Mouse (Mus musculus): ENCODE results near the gene Hdac2. TPM values are rescaled to one million over a fixed set of nuclear protein-coding genes. Genes with fewer than 3 reads are reported as not detected.

Hdac2 gene
- polyA plus RNA-seq (2012; rRNA removed): 19.3 and 19.5 TPM in 2 replicates

DNA sequence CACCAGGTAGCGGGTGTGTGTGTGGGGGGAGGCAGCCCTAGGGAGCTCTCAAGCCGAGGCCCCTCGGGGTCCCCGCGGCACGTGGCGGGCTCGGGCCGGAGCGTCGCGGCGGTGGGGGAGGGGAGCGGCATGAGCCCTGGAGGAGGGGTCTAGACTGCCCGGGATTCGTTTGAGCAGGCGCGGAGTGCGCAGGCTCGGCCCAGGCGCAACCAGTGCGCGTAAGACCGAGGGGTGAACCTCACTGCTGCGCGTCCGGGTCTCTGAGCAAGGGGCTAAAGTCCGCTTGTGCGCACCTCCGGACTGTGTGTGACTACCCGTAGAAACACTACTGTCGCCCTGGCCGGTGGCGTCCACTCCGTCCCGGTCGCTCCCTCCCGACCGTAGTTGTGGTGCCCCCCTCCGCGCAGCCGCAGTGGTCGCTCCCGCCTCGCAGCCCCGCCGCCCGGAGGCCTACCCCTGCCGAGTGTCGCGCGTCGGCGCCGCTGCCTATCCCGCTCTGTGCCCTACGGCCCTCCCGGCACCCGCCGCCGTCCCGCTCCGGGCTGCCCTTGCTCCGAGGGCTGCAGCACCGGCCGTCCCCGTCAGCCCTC, at the start of gene Hdac2:
TSS of gene Hdac2 (plus strand) at position 459 of the 590 bp plus-strand sequence.

Other genes starting within 250 kb of the Hdac2 start
- 22.7 and 23.0 TPM in 2 replicates for gene Marcks, start 164.4 kb downstream of the Hdac2 start, polyA plus RNA-seq (2012; rRNA removed)

Data from liver, embryonic 18 days (tissue).